Mouse (Mus musculus) spleen, adult 2 months (tissue): ENCODE measurements at regions not wholly inside any gene's neighbourhood (a gene's known extent, or its start where the extent isn't known, plus 50 kb on each side); places are given as distances from the start of the nearest gene placed in this dataset.

Experiments used
- DNase-seq, 2 experiments: peaks; one replicate each; pipeline versions ENCODE4 v3.0.0 to v3.0.0-alpha.2; 2012 to 2021; ENCODE audit warnings: low spot score in 2 of 2, low read depth in 1 of 2
- H3K27ac ChIP-seq: fragments of 200-500 bp; 2 replicates; pipeline ENCODE4 v1.5.1; 2012; ENCODE audit warnings: low read length, inconsistent platforms; ENCODE audit not compliant: insufficient read depth
- H3K27me3 ChIP-seq: fragments of 200-500 bp; 2 replicates; pipeline ENCODE4 v1.6.1; 2012; ENCODE audit warnings: mild to moderate bottlenecking, moderate library complexity, low read length, inconsistent platforms; ENCODE audit not compliant: control insufficient read depth, insufficient read depth
- H3K36me3 ChIP-seq: fragments of 200-500 bp; 2 replicates; pipeline ENCODE4 v1.6.1; 2012; ENCODE audit warnings: mild to moderate bottlenecking, low read length, inconsistent platforms; ENCODE audit not compliant: control insufficient read depth, insufficient read depth
- H3K4me1 ChIP-seq: fragments of 200-500 bp; 2 replicates; pipeline ENCODE4 v1.6.1; 2011; ENCODE audit warnings: inconsistent platforms; ENCODE audit not compliant: control insufficient read depth, insufficient read depth, insufficient read length
- H3K4me3 ChIP-seq: fragments of 200-500 bp; 2 replicates; pipeline ENCODE4 v1.5.1; 2011; ENCODE audit warnings: mild to moderate bottlenecking, inconsistent platforms; ENCODE audit not compliant: insufficient read depth, insufficient read length; ENCODE audit errors: extremely low read depth
- CTCF ChIP-seq: fragments of 200-500 bp; IDR thresholded peaks from 2 replicates; pipeline ENCODE4 v1.5.1; 2011; ENCODE audit warnings: mild to moderate bottlenecking, inconsistent platforms; ENCODE audit not compliant: insufficient read depth, insufficient read length, insufficient replicate concordance; ENCODE audit errors: extremely low read depth
- POLR2A ChIP-seq: fragments of 200-500 bp; IDR thresholded peaks from 2 replicates; pipeline ENCODE4 v1.6.1; 2011; ENCODE audit warnings: low read depth, low read length, inconsistent platforms
- WGBS: fragments of 180-500 bp; shearing (Covaris S2); methylation state at CpG from one replicate; pipeline ENCODE4 v1.1.7; 2018; 5-methylcytosine and 5-hydroxymethylcytosine counted together

GRCm38 (mm10) chr5:103309806-103310525 lies 98.8 kb upstream of the Mapk10 start:
- Histone ChIP-seq H3K27ac (no peak overlapping the region), H3K4me1 (no peaks in the 10 kb centered on the region), H3K36me3 (no peaks in the 10 kb centered on the region), H3K4me3 (no peak overlapping the region), H3K27me3 (no peaks in the 10 kb centered on the region)
- TF ChIP-seq POLR2A (no peak), CTCF (no peak)
- WGBS, result 83% methylated on average over 9 of the region's 9 CpGs
- no peak for DNase-seq

GRCm38 (mm10) chr5:103305716-103306447 lies 94.7 kb upstream of the Mapk10 start:
- TF ChIP-seq POLR2A, result no peak
- TF ChIP-seq CTCF, result no peak
- DNase-seq, result no peak
- H3K27ac ChIP-seq, result no peak overlapping the region
- H3K27me3 ChIP-seq, result no peaks in the 10 kb centered on the region
- H3K4me3 ChIP-seq, result no peak overlapping the region
- no peaks in the 10 kb centered on the region for H3K4me1 ChIP-seq
- no peaks in the 10 kb centered on the region for H3K36me3 ChIP-seq
- WGBS, result 85% methylated on average over 11 of the region's 11 CpGs

- WGBS, result 96% methylated on average over 1 of the region's 1 CpGs
Measured at GRCm38 (mm10) chr5:103304975-103305374, 93.8 kb upstream of the Mapk10 start.

GRCm38 (mm10) chr5:103302744-103303143 lies 91.6 kb upstream of the Mapk10 start:
- TF ChIP-seq POLR2A, result no peak
- no peak for TF ChIP-seq CTCF
- H3K27ac ChIP-seq, result no peak overlapping the region
- no peaks in the 10 kb centered on the region for H3K36me3 ChIP-seq
- no peaks in the 10 kb centered on the region for H3K4me1 ChIP-seq
- no peak for DNase-seq
- 90% methylated on average over 10 of the region's 10 CpGs for WGBS
- H3K4me3 ChIP-seq, result no peak overlapping the region
- H3K27me3 ChIP-seq, result no peaks in the 10 kb centered on the region

More at GRCm38 (mm10) chr5:103304975-103305374, 93.8 kb upstream of the Mapk10 start:
- Histone ChIP-seq H3K27me3 (no peaks in the 10 kb centered on the region), H3K27ac (no peak overlapping the region), H3K36me3 (no peaks in the 10 kb centered on the region), H3K4me3 (no peak overlapping the region), H3K4me1 (no peaks in the 10 kb centered on the region)
- no peak for TF ChIP-seq CTCF
- no peak for DNase-seq

- Histone ChIP-seq H3K4me1 (no peaks in the 10 kb centered on the region), H3K27me3 (no peaks in the 10 kb centered on the region), H3K36me3 (no peaks in the 10 kb centered on the region), H3K27ac (no peak overlapping the region), H3K4me3 (no peak overlapping the region)
- TF ChIP-seq CTCF (no peak), POLR2A (no peak)
- 71% methylated on average over 3 of the region's 3 CpGs for WGBS
- DNase-seq, result no peak
Measured at GRCm38 (mm10) chr5:103301303-103301702, 90.2 kb upstream of the Mapk10 start.

DNA sequence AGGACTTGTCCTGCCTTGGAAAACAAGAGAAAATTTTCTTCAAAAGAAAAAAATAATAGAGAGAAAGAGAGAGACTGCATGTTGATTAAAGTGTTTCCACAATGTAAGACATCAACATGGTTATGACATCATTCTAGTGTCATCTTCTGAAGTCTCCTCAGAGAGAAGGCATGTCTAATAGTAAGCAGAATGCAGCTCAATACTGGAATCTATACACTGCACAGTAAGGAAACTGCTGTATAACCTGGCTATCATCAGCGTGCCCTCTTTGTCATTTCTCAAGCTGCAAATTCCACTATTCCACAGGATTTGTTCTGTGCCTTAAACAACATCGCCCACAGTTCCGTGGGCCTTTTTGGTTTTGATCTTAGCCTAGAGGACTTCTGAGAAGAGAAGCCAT lies 82.8 kb upstream of the Mapk10 start:
- Histone ChIP-seq H3K27me3 (no peaks in the 10 kb centered on the region), H3K4me3 (no peak overlapping the region), H3K36me3 (no peaks in the 10 kb centered on the region), H3K4me1 (no peaks in the 10 kb centered on the region), H3K27ac (no peak overlapping the region)
- WGBS, result 89% methylated on average over 3 of the region's 3 CpGs
- DNase-seq, result no peak
- TF ChIP-seq CTCF, result no peak
- no peak for TF ChIP-seq POLR2A

DNA sequence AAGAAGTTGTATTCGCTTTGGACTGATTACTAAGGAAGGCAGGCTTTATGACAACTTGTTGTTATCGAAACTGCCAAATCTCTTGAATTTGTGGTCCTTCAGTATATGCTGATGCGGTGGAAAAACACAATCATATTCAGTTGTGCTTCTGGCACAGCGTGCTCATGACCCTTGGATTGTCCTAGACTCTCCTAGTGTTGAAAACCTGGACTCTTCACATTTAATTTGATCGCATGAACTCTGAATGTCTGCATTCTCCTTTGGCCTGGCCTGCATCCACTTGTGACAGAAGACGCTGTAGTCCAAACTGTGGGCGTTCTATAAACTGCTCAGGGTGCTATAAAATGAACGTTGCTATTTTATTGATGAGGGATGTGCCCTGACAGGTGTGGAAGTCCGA lies 80.6 kb upstream of the Mapk10 start:
- H3K27ac ChIP-seq, result no peak overlapping the region
- no peaks in the 10 kb centered on the region for H3K36me3 ChIP-seq
- H3K27me3 ChIP-seq, result no peaks in the 10 kb centered on the region
- TF ChIP-seq POLR2A (no peak), CTCF (no peak)
- DNase-seq, result no peak
- WGBS, result 86% methylated on average over 9 of the region's 9 CpGs
- no peaks in the 10 kb centered on the region for H3K4me1 ChIP-seq
- no peak overlapping the region for H3K4me3 ChIP-seq
